Mouse (Mus musculus): Measurements from ENCODE around the gene Gm20388. TPM values are rescaled to one million over a fixed set of nuclear protein-coding genes. Genes with fewer than 3 reads are reported as not detected.

The Gm20388 gene
- polyA plus RNA-seq, 1 experiment from 2014 or later, result not detected

- Histone ChIP-seq H3K27me3 (replicated peaks) (peaks cover 17% of the 10 kb centered on the region), H3K27ac (replicated peaks) (no peak overlapping the region), H3K4me2 (no peak overlapping the region), H3K4me3 (no peak overlapping the region), H3K36me3 (peaks cover 6% of the 10 kb centered on the region; the same call in 1 of the 2 replicates), H3K9me3 (no peaks in the 10 kb centered on the region), H3K4me1 (peaks cover 34% of the 10 kb centered on the region), H3K9ac (no peak overlapping the region)
- 79% methylated on average over 4 of the region's 4 CpGs for WGBS
- no peak for ATAC-seq (ENCODE audit: extremely low read depth, insufficient number of reproducible peaks, low FRiP score, low TSS enrichment)
Measured at GRCm38 (mm10) chr8:120110966-120111365, 200.3 kb downstream of the Gm20388 start.

GRCm38 (mm10) chr8:120111382-120111781 is 200.7 kb downstream of the Gm20388 start:
- Histone ChIP-seq H3K27ac (replicated peaks) (no peak overlapping the region), H3K27me3 (replicated peaks) (peaks cover 21% of the 10 kb centered on the region), H3K9me3 (no peaks in the 10 kb centered on the region), H3K4me2 (no peak overlapping the region), H3K36me3 (peaks cover 6% of the 10 kb centered on the region; the same call in 1 of the 2 replicates), H3K4me1 (peaks cover 33% of the 10 kb centered on the region), H3K4me3 (no peak overlapping the region), H3K9ac (no peak overlapping the region)
- WGBS, result 49% methylated on average over 4 of the region's 4 CpGs
- no peak for ATAC-seq (ENCODE audit: extremely low read depth, insufficient number of reproducible peaks, low FRiP score, low TSS enrichment)

- Histone ChIP-seq H3K4me2 (no peak overlapping the region; the same call in 1 of the 2 replicates), H3K36me3 (peaks cover 5% of the 10 kb centered on the region; the same call in 1 of the 2 replicates), H3K27ac (replicated peaks) (0 out of 2 replicates have a peak overlapping the region, but pooled peaks have one; percentile 93), H3K4me3 (no peak overlapping the region), H3K9me3 (no peaks in the 10 kb centered on the region), H3K9ac (peak overlapping the region; percentile 88; the same call in 1 of the 2 replicates), H3K27me3 (replicated peaks) (peaks cover 26% of the 10 kb centered on the region), H3K4me1 (peaks cover 31% of the 10 kb centered on the region)
- WGBS, result 76% methylated on average over 5 of the region's 5 CpGs
- ATAC-seq (ENCODE audit: extremely low read depth, insufficient number of reproducible peaks, low FRiP score, low TSS enrichment), result no peak
Measured at GRCm38 (mm10) chr8:120112535-120112934, 201.9 kb downstream of the Gm20388 start.

- Histone ChIP-seq H3K27me3 (replicated peaks) (peaks cover 26% of the 10 kb centered on the region), H3K27ac (replicated peaks) (peak overlapping the region; percentile 93), H3K4me3 (peak overlapping the region; percentile 83), H3K4me1 (peaks cover 38% of the 10 kb centered on the region), H3K36me3 (no peaks in the 10 kb centered on the region; the same call in 1 of the 2 replicates), H3K9ac (peak overlapping the region; percentile 88), H3K4me2 (peak overlapping the region; percentile 86), H3K9me3 (no peaks in the 10 kb centered on the region)
- 4% methylated on average over 10 of the region's 10 CpGs for WGBS
- no peak for ATAC-seq (ENCODE audit: extremely low read depth, insufficient number of reproducible peaks, low FRiP score, low TSS enrichment)
Measured at GRCm38 (mm10) chr8:120113306-120113705, 202.7 kb downstream of the Gm20388 start.

GRCm38 (mm10) chr8:120113758-120114255 is 203.2 kb downstream of the Gm20388 start, which contains the start of gene 6430548M08Rik:
Gene 6430548M08Rik, plus strand, starts transcription at chr8:120114152.
- Histone ChIP-seq H3K4me3 (peak within 1 kb of the TSS; percentile 83), H3K4me1 (peaks cover 43% of the 10 kb centered on the region), H3K27me3 (replicated peaks) (peaks cover 26% of the 10 kb centered on the region), H3K36me3 (no peaks in the 10 kb centered on the region; the same call in 1 of the 2 replicates), H3K4me2 (peak within 1 kb of the TSS; percentile 86), H3K27ac (replicated peaks) (peak within 1 kb of the TSS; percentile 93), H3K9ac (peak within 1 kb of the TSS; percentile 91), H3K9me3 (no peaks in the 10 kb centered on the region)
- ATAC-seq (ENCODE audit: extremely low read depth, insufficient number of reproducible peaks, low FRiP score, low TSS enrichment), result peak; percentile 94
- 0% methylated on average over 48 of the region's 61 CpGs for WGBS

GRCm38 (mm10) chr8:120114315-120114841 is 203.7 kb downstream of the Gm20388 start:
- Histone ChIP-seq H3K27ac (replicated peaks) (peak overlapping the region; percentile 54), H3K4me2 (peak overlapping the region; percentile 86), H3K27me3 (replicated peaks) (peaks cover 26% of the 10 kb centered on the region), H3K36me3 (no peaks in the 10 kb centered on the region; the same call in 1 of the 2 replicates), H3K9ac (peak overlapping the region; percentile 91), H3K4me3 (peak overlapping the region; percentile 83), H3K9me3 (no peaks in the 10 kb centered on the region), H3K4me1 (peaks cover 49% of the 10 kb centered on the region)
- ATAC-seq (ENCODE audit: extremely low read depth, insufficient number of reproducible peaks, low FRiP score, low TSS enrichment), result peak; percentile 11; the same call in 1 of the 2 replicates
- WGBS, result under 1% methylated on average over 40 of the region's 46 CpGs

GRCm38 (mm10) chr8:120116600-120116999 is 206.0 kb downstream of the Gm20388 start:
- Histone ChIP-seq H3K9me3 (no peaks in the 10 kb centered on the region), H3K36me3 (no peaks in the 10 kb centered on the region; the same call in 1 of the 2 replicates), H3K4me3 (no peak overlapping the region), H3K9ac (no peak overlapping the region), H3K27me3 (replicated peaks) (peaks cover 26% of the 10 kb centered on the region), H3K4me2 (no peak overlapping the region), H3K4me1 (peaks cover 71% of the 10 kb centered on the region), H3K27ac (replicated peaks) (no peak overlapping the region)
- 65% methylated on average over 7 of the region's 7 CpGs for WGBS
- no peak for ATAC-seq (ENCODE audit: extremely low read depth, insufficient number of reproducible peaks, low FRiP score, low TSS enrichment)

- Histone ChIP-seq H3K9me3 (no peaks in the 10 kb centered on the region), H3K4me3 (no peak overlapping the region), H3K4me2 (no peak overlapping the region), H3K27me3 (replicated peaks) (peaks cover 26% of the 10 kb centered on the region), H3K36me3 (no peaks in the 10 kb centered on the region; the same call in 1 of the 2 replicates), H3K27ac (replicated peaks) (no peak overlapping the region), H3K4me1 (peaks cover 77% of the 10 kb centered on the region), H3K9ac (no peak overlapping the region)
- WGBS, result 56% methylated on average over 9 of the region's 9 CpGs
- ATAC-seq (ENCODE audit: extremely low read depth, insufficient number of reproducible peaks, low FRiP score, low TSS enrichment), result no peak
Measured at GRCm38 (mm10) chr8:120118162-120118561, 207.5 kb downstream of the Gm20388 start.

GRCm38 (mm10) chr8:120118847-120119246 is 208.2 kb downstream of the Gm20388 start:
- H3K4me3 ChIP-seq, result no peak overlapping the region
- 77% methylated on average over 5 of the region's 5 CpGs for WGBS
- H3K27ac ChIP-seq (replicated peaks), result peak overlapping the region; percentile 89
- no peak for ATAC-seq (ENCODE audit: extremely low read depth, insufficient number of reproducible peaks, low FRiP score, low TSS enrichment)
- H3K4me2 ChIP-seq, result no peak overlapping the region
- H3K27me3 ChIP-seq (replicated peaks), result peaks cover 26% of the 10 kb centered on the region
- H3K4me1 ChIP-seq, result peaks cover 80% of the 10 kb centered on the region
- no peaks in the 10 kb centered on the region for H3K9me3 ChIP-seq
- H3K9ac ChIP-seq, result peak overlapping the region; percentile 65; the same call in 1 of the 2 replicates
- no peaks in the 10 kb centered on the region; the same call in 1 of the 2 replicates for H3K36me3 ChIP-seq

GRCm38 (mm10) chr8:120119429-120119828 is 208.8 kb downstream of the Gm20388 start:
- Histone ChIP-seq H3K4me1 (peaks cover 83% of the 10 kb centered on the region), H3K9ac (peak overlapping the region; percentile 65), H3K27ac (replicated peaks) (peak overlapping the region; percentile 89)

GRCm38 (mm10) chr8:120119931-120120330 is 209.3 kb downstream of the Gm20388 start:
- Histone ChIP-seq H3K27me3 (replicated peaks) (peaks cover 20% of the 10 kb centered on the region), H3K4me1 (peaks cover 83% of the 10 kb centered on the region), H3K4me3 (no peak overlapping the region), H3K9ac (peak overlapping the region; percentile 65), H3K36me3 (no peaks in the 10 kb centered on the region; the same call in 1 of the 2 replicates), H3K4me2 (peak overlapping the region; percentile 52), H3K9me3 (no peaks in the 10 kb centered on the region), H3K27ac (replicated peaks) (peak overlapping the region; percentile 89)
- 21% methylated on average over 6 of the region's 6 CpGs for WGBS
- ATAC-seq (ENCODE audit: extremely low read depth, insufficient number of reproducible peaks, low FRiP score, low TSS enrichment), result peak; percentile 43; the same call in 1 of the 2 replicates

More at GRCm38 (mm10) chr8:120119429-120119828, 208.8 kb downstream of the Gm20388 start:
- Histone ChIP-seq H3K9me3 (no peaks in the 10 kb centered on the region), H3K4me3 (no peak overlapping the region), H3K36me3 (no peaks in the 10 kb centered on the region; the same call in 1 of the 2 replicates), H3K4me2 (peak overlapping the region; percentile 52), H3K27me3 (replicated peaks) (peaks cover 25% of the 10 kb centered on the region)
- 41% methylated on average over 3 of the region's 3 CpGs for WGBS
- no peak for ATAC-seq (ENCODE audit: extremely low read depth, insufficient number of reproducible peaks, low FRiP score, low TSS enrichment)

Measured in heart, embryonic 13.5 days (tissue).